Mouse (Mus musculus) spleen, adult 2 months (tissue): Measurements from ENCODE around the gene Tmem131l.

ENCODE experiments used
- CTCF ChIP-seq: fragments of 200-500 bp; IDR thresholded peaks from 2 replicates; pipeline ENCODE4 v1.5.1; 2011; ENCODE audit warnings: mild to moderate bottlenecking, inconsistent platforms; ENCODE audit not compliant: insufficient read depth, insufficient read length, insufficient replicate concordance; ENCODE audit errors: extremely low read depth
- POLR2A ChIP-seq: fragments of 200-500 bp; IDR thresholded peaks from 2 replicates; pipeline ENCODE4 v1.6.1; 2011; ENCODE audit warnings: low read depth, low read length, inconsistent platforms

DNA sequence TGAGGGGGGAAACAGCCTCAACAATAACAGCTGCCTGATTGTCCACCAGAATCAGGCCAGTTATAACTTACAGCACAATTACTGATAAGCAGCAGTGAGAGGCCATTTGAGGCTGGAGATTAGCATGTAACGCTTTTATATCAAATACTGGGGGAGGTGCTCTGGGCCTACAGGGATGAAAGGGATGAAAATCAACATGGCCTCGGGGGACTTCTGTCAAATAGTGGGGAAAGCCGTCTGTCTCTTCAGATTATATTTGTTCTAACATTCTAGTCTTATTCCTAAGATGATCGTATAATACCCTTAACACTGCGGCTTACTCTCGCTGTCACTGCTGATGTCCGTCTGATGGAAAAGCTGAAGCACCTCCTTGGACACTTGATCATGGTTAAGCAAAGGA lies 40.1 kb upstream of the Tmem131l start:
- no peak for TF ChIP-seq CTCF
- no peak for TF ChIP-seq POLR2A
